Mouse (Mus musculus) midbrain, embryonic 12.5 days (tissue): ENCODE results near the gene Fam196b. TPM values are rescaled to one million over a fixed set of nuclear protein-coding genes. Genes with fewer than 3 reads are reported as not detected.
A peak's percentile ranks its signal among the peaks of the same experiment; 100 is the strongest.

Experiments
- ATAC-seq: fragments of 200-750 bp; cut with Nextera tagmentation; 2 replicates; pipeline ENCODE4 v1.8.0; 2017; ENCODE audit warnings: low read depth, moderate TSS enrichment, moderate library complexity; ENCODE audit not compliant: low FRiP score
- H3K27ac ChIP-seq: fragments of 300-500 bp; sonication (generic); replicated peaks from 2 replicates; pipeline ENCODE4 v1.5.1; 2016; ENCODE audit warnings: mild to moderate bottlenecking
- H3K27me3 ChIP-seq: fragments of 300-500 bp; sonication (generic); 2 replicates; pipeline ENCODE4 v1.6.1; 2016; ENCODE audit warnings: mild to moderate bottlenecking
- H3K36me3 ChIP-seq: fragments of 300-500 bp; sonication (generic); 2 replicates; pipeline ENCODE4 v1.6.1; 2016
- H3K4me1 ChIP-seq: fragments of 300-500 bp; sonication (generic); 2 replicates; pipeline ENCODE4 v1.6.1; 2016
- H3K4me2 ChIP-seq: fragments of 300-500 bp; sonication (generic); replicated peaks from 2 replicates; pipeline ENCODE4 v1.6.1; 2016; ENCODE audit warnings: mild to moderate bottlenecking, moderate library complexity
- H3K4me3 ChIP-seq: fragments of 300-500 bp; sonication (generic); 2 replicates; pipeline ENCODE4 v1.5.1; 2016; ENCODE audit warnings: mild to moderate bottlenecking
- H3K9ac ChIP-seq: fragments of 300-500 bp; sonication (generic); replicated peaks from 2 replicates; pipeline ENCODE4 v1.6.1; 2016; ENCODE audit warnings: mild to moderate bottlenecking, moderate library complexity
- H3K9me3 ChIP-seq: fragments of 300-500 bp; sonication (generic); 2 replicates; pipeline ENCODE4 v1.6.1; 2016; ENCODE audit warnings: mild to moderate bottlenecking
- WGBS: fragments of 180-500 bp; shearing (Covaris S2); methylation state at CpG from one replicate; pipeline ENCODE4 v1.1.7; 2016; 5-methylcytosine and 5-hydroxymethylcytosine counted together
- polyA plus RNA-seq: library from polyadenylated mRNA; unstranded; fragments of >200 nt; fragmentation: Nextera tagmentation; extraction: Ambion mirVana; gene quantifications from 2 replicates; pipeline ENCODE4 v1.2.1, GENCODE M21; 2016

Fam196b gene
- polyA plus RNA-seq, 1 experiment from 2014 or later: 1.1 TPM

- Histone ChIP-seq H3K9me3 (no peaks in the 10 kb centered on the region), H3K9ac (no peak overlapping the region), H3K27me3 (peaks cover 4% of the 10 kb centered on the region; the same call in 1 of the 2 replicates), H3K36me3 (no peaks in the 10 kb centered on the region), H3K4me2 (no peak overlapping the region), H3K4me1 (peaks cover 13% of the 10 kb centered on the region), H3K27ac (no peak overlapping the region), H3K4me3 (no peak overlapping the region)
- 0 out of 2 replicates have a peak, but pooled peaks have one; percentile 51 for ATAC-seq
- WGBS: 57% methylated on average over 3 of the region's 3 CpGs
Observed at GRCm38 (mm10) chr11:34416619-34416979, 102.0 kb downstream of the Fam196b start.

DNA sequence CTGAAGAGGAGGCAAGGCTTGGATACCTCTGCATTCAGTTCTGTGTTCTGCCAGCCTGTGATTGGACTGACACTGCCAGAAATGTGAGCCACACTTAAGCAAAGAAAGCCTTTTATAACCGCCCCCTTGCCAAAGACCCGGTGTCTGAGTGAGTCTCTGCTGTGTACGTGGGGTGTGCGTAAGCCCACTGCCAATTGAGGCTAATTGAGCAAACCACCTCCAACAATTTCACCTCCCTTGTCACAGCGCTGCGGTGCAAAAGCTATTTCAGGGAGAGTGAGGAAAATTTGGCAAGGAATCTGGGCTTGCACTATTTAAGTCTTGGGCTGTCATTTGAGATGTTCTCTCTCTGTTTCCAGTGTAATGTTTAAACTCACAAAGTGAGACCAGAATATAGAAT is 106.4 kb downstream of the Fam196b start:
- WGBS: 76% methylated on average over 6 of the region's 6 CpGs
- Histone ChIP-seq H3K9me3 (no peaks in the 10 kb centered on the region), H3K4me1 (peaks cover 8% of the 10 kb centered on the region), H3K9ac (no peak overlapping the region), H3K27ac (no peak overlapping the region), H3K27me3 (no peaks in the 10 kb centered on the region), H3K36me3 (no peaks in the 10 kb centered on the region), H3K4me3 (no peak overlapping the region), H3K4me2 (no peak overlapping the region)
- ATAC-seq: no peak

GRCm38 (mm10) chr11:34424546-34424945 is 109.9 kb downstream of the Fam196b start:
- no peaks in the 10 kb centered on the region for H3K9me3 ChIP-seq
- no peak overlapping the region for H3K4me2 ChIP-seq
- H3K36me3 ChIP-seq: no peaks in the 10 kb centered on the region
- no peak overlapping the region for H3K9ac ChIP-seq
- H3K4me1 ChIP-seq: no peaks in the 10 kb centered on the region
- WGBS: 96% methylated on average over 1 of the region's 1 CpGs
- no peaks in the 10 kb centered on the region for H3K27me3 ChIP-seq
- no peak overlapping the region for H3K4me3 ChIP-seq
- ATAC-seq: no peak
- no peak overlapping the region for H3K27ac ChIP-seq

DNA sequence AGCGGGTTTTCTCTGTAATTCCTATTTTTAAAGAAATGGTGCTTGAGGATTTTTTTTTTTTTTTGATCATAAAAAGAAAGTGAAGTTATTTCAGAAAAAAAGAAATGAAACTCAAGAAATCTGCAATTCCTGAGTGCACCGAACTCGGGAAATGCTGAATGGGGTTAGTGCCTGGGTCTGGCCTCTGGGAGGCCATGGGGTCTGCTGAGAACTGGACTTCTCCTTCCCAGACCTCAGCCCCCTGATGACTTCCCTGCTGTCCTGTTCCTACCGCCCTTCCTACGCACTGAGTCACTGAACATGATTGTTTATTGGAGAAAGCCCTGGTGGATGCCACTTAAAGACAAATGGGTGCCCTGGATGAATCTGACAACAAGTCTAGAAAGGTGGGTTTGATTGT is 112.6 kb downstream of the Fam196b start:
- Histone ChIP-seq H3K4me2 (no peak overlapping the region), H3K9me3 (no peaks in the 10 kb centered on the region), H3K4me1 (no peaks in the 10 kb centered on the region), H3K27ac (no peak overlapping the region), H3K9ac (no peak overlapping the region), H3K27me3 (no peaks in the 10 kb centered on the region), H3K36me3 (no peaks in the 10 kb centered on the region), H3K4me3 (no peak overlapping the region)
- no peak for ATAC-seq
- WGBS: 87% methylated on average over 5 of the region's 5 CpGs

DNA sequence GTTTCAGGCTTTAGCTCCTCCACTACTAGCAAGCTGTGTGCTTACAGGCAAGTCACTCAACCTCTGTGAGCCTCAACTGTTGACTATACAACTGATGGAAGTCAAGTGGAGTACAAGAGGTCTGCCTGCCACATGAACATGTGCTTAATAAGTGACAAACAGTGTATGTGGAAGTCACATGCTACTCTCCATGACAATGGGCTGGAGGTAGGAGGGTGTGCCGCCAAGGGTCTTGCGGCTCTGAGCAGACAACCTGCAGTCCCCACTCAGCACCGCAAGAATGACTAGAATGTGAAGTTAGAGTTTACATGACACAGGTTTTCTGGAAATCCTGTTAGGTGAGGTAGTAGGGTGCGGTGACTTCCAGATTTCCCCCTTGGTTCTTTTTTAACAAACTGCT is 116.3 kb downstream of the Fam196b start:
- Histone ChIP-seq H3K4me2 (no peak overlapping the region), H3K27me3 (no peaks in the 10 kb centered on the region), H3K4me1 (no peaks in the 10 kb centered on the region), H3K4me3 (no peak overlapping the region), H3K9ac (no peak overlapping the region), H3K27ac (no peak overlapping the region), H3K9me3 (no peaks in the 10 kb centered on the region), H3K36me3 (no peaks in the 10 kb centered on the region)
- WGBS: 87% methylated on average over 4 of the region's 4 CpGs
- ATAC-seq: no peak

- no peak for ATAC-seq
- H3K36me3 ChIP-seq: no peaks in the 10 kb centered on the region
- H3K27ac ChIP-seq: no peak overlapping the region
- H3K9me3 ChIP-seq: no peaks in the 10 kb centered on the region
- no peak overlapping the region for H3K9ac ChIP-seq
- no peak overlapping the region for H3K4me2 ChIP-seq
- no peak overlapping the region for H3K4me3 ChIP-seq
- H3K27me3 ChIP-seq: no peaks in the 10 kb centered on the region
- no peaks in the 10 kb centered on the region for H3K4me1 ChIP-seq
- WGBS: 83% methylated on average over 5 of the region's 5 CpGs
Observed at GRCm38 (mm10) chr11:34431371-34431770, 116.7 kb downstream of the Fam196b start.

DNA sequence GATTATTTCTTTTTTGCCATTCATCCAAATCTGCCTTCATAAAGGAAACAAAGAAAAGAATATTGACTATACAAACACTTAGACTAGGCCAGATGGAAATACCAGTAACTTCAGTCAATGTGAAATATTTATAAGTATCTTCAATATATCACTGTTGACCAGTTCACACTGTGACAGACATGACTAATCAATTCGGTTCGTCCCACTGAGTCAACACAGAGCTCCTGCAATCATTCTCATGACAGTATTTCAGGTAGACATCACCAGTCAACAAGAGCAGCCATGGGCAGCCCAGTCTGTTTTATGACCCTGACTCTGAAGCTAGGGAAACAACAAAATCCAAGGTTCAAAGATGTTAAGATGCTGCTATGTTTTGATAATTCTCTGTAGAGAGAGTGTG is 117.4 kb downstream of the Fam196b start:
- Histone ChIP-seq H3K36me3 (no peaks in the 10 kb centered on the region), H3K9me3 (no peaks in the 10 kb centered on the region), H3K27ac (no peak overlapping the region), H3K4me3 (no peak overlapping the region), H3K27me3 (no peaks in the 10 kb centered on the region), H3K9ac (no peak overlapping the region), H3K4me1 (no peaks in the 10 kb centered on the region), H3K4me2 (no peak overlapping the region)
- ATAC-seq: no peak
- 89% methylated on average over 2 of the region's 2 CpGs for WGBS

GRCm38 (mm10) chr11:34437446-34437845 is 122.8 kb downstream of the Fam196b start:
- Histone ChIP-seq H3K9ac (no peak overlapping the region), H3K4me3 (no peak overlapping the region), H3K4me1 (no peaks in the 10 kb centered on the region), H3K27ac (no peak overlapping the region), H3K27me3 (no peaks in the 10 kb centered on the region), H3K4me2 (no peak overlapping the region), H3K36me3 (no peaks in the 10 kb centered on the region), H3K9me3 (no peaks in the 10 kb centered on the region)
- WGBS: 68% methylated on average over 1 of the region's 1 CpGs
- no peak for ATAC-seq

- Histone ChIP-seq H3K9me3 (no peaks in the 10 kb centered on the region), H3K4me1 (no peaks in the 10 kb centered on the region), H3K27ac (no peak overlapping the region), H3K36me3 (no peaks in the 10 kb centered on the region), H3K9ac (no peak overlapping the region), H3K4me2 (no peak overlapping the region), H3K27me3 (no peaks in the 10 kb centered on the region), H3K4me3 (no peak overlapping the region)
- 74% methylated on average over 2 of the region's 2 CpGs for WGBS
- no peak for ATAC-seq
Observed at GRCm38 (mm10) chr11:34438429-34438828, 123.8 kb downstream of the Fam196b start.

- ATAC-seq: no peak
- H3K27ac ChIP-seq: no peak overlapping the region
- no peak overlapping the region for H3K4me3 ChIP-seq
- no peaks in the 10 kb centered on the region for H3K9me3 ChIP-seq
- no peak overlapping the region for H3K4me2 ChIP-seq
- no peaks in the 10 kb centered on the region for H3K27me3 ChIP-seq
- H3K36me3 ChIP-seq: no peaks in the 10 kb centered on the region
- 45% methylated on average over 4 of the region's 4 CpGs for WGBS
- H3K9ac ChIP-seq: no peak overlapping the region
- no peaks in the 10 kb centered on the region for H3K4me1 ChIP-seq
Observed at GRCm38 (mm10) chr11:34447891-34448290, 133.3 kb downstream of the Fam196b start.

DNA sequence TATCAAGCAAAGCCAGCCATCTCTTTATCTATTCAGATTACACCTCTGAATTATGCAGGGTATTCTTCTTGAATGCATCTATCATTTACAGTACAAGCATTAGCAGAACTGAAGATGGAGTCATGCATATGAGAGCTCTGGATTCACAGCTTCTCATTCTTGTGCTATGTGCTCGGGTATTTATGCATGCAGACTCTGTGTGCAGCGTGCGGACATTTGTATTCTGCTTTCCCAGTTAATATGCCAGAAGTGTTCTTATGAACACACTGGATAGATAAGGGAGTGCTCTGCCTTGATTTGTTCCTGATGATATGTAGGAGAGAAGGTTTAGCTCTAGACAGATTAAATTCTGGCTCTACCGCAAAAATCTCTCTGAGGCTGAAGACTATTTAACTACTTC is 135.3 kb downstream of the Fam196b start:
- H3K9me3 ChIP-seq: no peaks in the 10 kb centered on the region
- no peak overlapping the region for H3K4me3 ChIP-seq
- no peaks in the 10 kb centered on the region for H3K36me3 ChIP-seq
- no peaks in the 10 kb centered on the region for H3K27me3 ChIP-seq
- no peak overlapping the region for H3K27ac ChIP-seq
- WGBS: 87% methylated on average over 4 of the region's 4 CpGs
- H3K9ac ChIP-seq: no peak overlapping the region
- ATAC-seq: no peak
- no peaks in the 10 kb centered on the region for H3K4me1 ChIP-seq
- no peak overlapping the region for H3K4me2 ChIP-seq

DNA sequence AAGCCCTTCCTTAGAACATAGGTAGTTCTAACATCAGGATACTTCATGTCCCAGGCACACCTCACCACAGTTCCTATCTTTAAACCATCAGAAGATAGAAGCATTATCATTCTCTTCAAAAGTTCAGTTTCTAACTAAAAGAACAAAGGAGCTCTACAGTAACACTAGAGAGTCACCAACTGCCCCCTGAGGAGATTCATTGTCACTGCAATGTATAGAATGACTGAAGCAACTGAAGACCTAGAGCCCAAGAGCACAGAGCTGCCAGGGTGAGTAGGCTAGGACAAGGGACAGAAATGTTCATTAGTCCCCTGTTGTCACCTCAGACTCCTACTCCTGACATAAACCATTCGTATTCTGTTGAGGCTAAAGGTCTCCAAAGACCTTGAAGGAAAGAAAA is 152.4 kb downstream of the Fam196b start:
- ATAC-seq: no peak
- H3K4me2 ChIP-seq: no peak overlapping the region
- no peaks in the 10 kb centered on the region for H3K36me3 ChIP-seq
- no peaks in the 10 kb centered on the region for H3K4me1 ChIP-seq
- H3K4me3 ChIP-seq: no peak overlapping the region
- no peak overlapping the region for H3K27ac ChIP-seq
- no peaks in the 10 kb centered on the region for H3K27me3 ChIP-seq
- H3K9me3 ChIP-seq: no peaks in the 10 kb centered on the region
- H3K9ac ChIP-seq: no peak overlapping the region
- 61% methylated on average over 1 of the region's 1 CpGs for WGBS

DNA sequence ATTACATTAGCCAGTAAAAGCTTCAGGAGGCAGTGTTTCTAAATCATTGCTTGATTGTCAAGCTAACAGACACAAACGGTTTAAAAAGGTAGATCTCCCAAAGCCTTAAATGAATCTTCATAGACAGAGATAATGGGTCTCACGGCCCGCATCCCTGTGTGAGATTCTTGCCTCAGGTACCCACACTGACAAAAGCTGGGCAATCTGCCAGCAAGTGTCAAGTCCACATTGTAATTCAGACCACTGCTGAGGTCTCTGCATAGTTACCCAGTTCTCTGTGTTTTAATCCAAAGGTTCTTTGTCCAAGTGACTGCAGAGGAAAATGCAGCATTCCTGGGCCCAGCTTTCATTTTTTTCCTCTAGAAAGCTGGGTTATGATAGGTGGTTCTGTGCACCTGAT is 153.9 kb downstream of the Fam196b start:
- no peak overlapping the region for H3K27ac ChIP-seq
- H3K4me3 ChIP-seq: no peak overlapping the region
- no peak for ATAC-seq
- H3K4me2 ChIP-seq: no peak overlapping the region
- no peaks in the 10 kb centered on the region for H3K4me1 ChIP-seq
- H3K9me3 ChIP-seq: no peaks in the 10 kb centered on the region
- H3K27me3 ChIP-seq: no peaks in the 10 kb centered on the region
- no peak overlapping the region for H3K9ac ChIP-seq
- H3K36me3 ChIP-seq: no peaks in the 10 kb centered on the region
- WGBS: 68% methylated on average over 3 of the region's 3 CpGs
